Mouse (Mus musculus) T-helper 17 cell (primary cell): ENCODE results near the gene Aatk.

Source experiments
- in situ Hi-C, 2 experiments: fragments of 300-600 bp; cut with MboI, MseI; formaldehyde crosslinking; loops; 1 replicate in 1 of 2; 2 replicates in 1 of 2; pipeline ENCODE4 v1.15.1; 2025; ENCODE audit warnings: high pct_unique_total_duplicates in 2 of 2

Gene Aatk

GRCm38 (mm10) chr11:120046553-120047191 lies at the start of gene Aatk:
Gene Aatk, minus strand, starts transcription at chr11:120047167.
- in situ Hi-C loops: no loop called here

GRCm38 (mm10) chr11:120092817-120093591 lies 46.0 kb upstream of the Aatk start:
- in situ Hi-C loops: loop anchor here in 1 of 2 experiments (10.0 kb wide), 1 partner anchor 1132 kb away; the partner anchor contains the start of gene Cybc1

GRCm38 (mm10) chr11:120090661-120091060 lies 43.7 kb upstream of the Aatk start:
- in situ Hi-C loops: loop anchor here in 1 of 2 experiments (10.0 kb wide), 1 partner anchor 1134 kb away; the partner anchor contains the start of gene Cybc1

GRCm38 (mm10) chr11:120086702-120087152 lies 39.8 kb upstream of the Aatk start, which contains the start of gene Cep131:
Gene Cep131, minus strand, starts transcription at chr11:120086827.
- in situ Hi-C loops: no loop called here

- in situ Hi-C loops: no loop called here
Measured at GRCm38 (mm10) chr11:120085891-120086627, 39.1 kb upstream of the Aatk start.

GRCm38 (mm10) chr11:120080282-120080681 lies 33.3 kb upstream of the Aatk start:
- in situ Hi-C loops: no loop called here

GRCm38 (mm10) chr11:120076191-120076590 lies 29.2 kb upstream of the Aatk start:
- in situ Hi-C loops: no loop called here

GRCm38 (mm10) chr11:120072986-120073647 lies 26.1 kb upstream of the Aatk start:
- in situ Hi-C loops: no loop called here

GRCm38 (mm10) chr11:120071731-120072320 lies 24.9 kb upstream of the Aatk start:
- in situ Hi-C loops: no loop called here

- in situ Hi-C loops: no loop called here
Measured at GRCm38 (mm10) chr11:120071065-120071464, 24.1 kb upstream of the Aatk start.

GRCm38 (mm10) chr11:120070286-120070930 lies 23.4 kb upstream of the Aatk start:
- in situ Hi-C loops: no loop called here

- in situ Hi-C loops: no loop called here
Measured at GRCm38 (mm10) chr11:120069261-120069660, 22.3 kb upstream of the Aatk start.

- in situ Hi-C loops: no loop called here
Measured at GRCm38 (mm10) chr11:120067834-120068233, 20.9 kb upstream of the Aatk start.

GRCm38 (mm10) chr11:120065291-120065690 lies 18.3 kb upstream of the Aatk start:
- in situ Hi-C loops: no loop called here

GRCm38 (mm10) chr11:120064668-120065040 lies 17.7 kb upstream of the Aatk start:
- in situ Hi-C loops: no loop called here

GRCm38 (mm10) chr11:120064006-120064667 lies 17.2 kb upstream of the Aatk start:
- in situ Hi-C loops: no loop called here

- in situ Hi-C loops: no loop called here
Measured at GRCm38 (mm10) chr11:120063326-120063725, 16.4 kb upstream of the Aatk start.

- in situ Hi-C loops: no loop called here
Measured at GRCm38 (mm10) chr11:120060634-120061033, 13.7 kb upstream of the Aatk start.

- in situ Hi-C loops: no loop called here
Measured at GRCm38 (mm10) chr11:120055953-120056732, 9.2 kb upstream of the Aatk start.
